Mouse (Mus musculus) kidney, postnatal 0 days (tissue): ENCODE data around the gene Galnt12. TPM values are rescaled to one million over a fixed set of nuclear protein-coding genes. Genes with fewer than 3 reads are reported as not detected.

Experiments used
- ATAC-seq: fragments of 200-750 bp; cut with Nextera tagmentation; replicated peaks from 2 replicates; pipeline ENCODE4 v1.8.0; 2017; ENCODE audit warnings: low read depth, moderate number of reproducible peaks, moderate TSS enrichment, moderate library complexity; ENCODE audit not compliant: low FRiP score
- DNase-seq: peaks from one replicate; pipeline ENCODE4 v3.0.0-alpha.2; 2016; ENCODE audit warnings: low spot score
- H3K27ac ChIP-seq: fragments of 300-500 bp; sonication (generic); 2 replicates; pipeline ENCODE4 v1.5.1; 2014; ENCODE audit warnings: mild to moderate bottlenecking
- H3K27me3 ChIP-seq: fragments of 300-500 bp; sonication (generic); 2 replicates; pipeline ENCODE4 v1.6.1; 2014; ENCODE audit warnings: low read length, mixed read lengths; ENCODE audit not compliant: insufficient read depth
- H3K36me3 ChIP-seq: fragments of 300-500 bp; sonication (generic); 2 replicates; pipeline ENCODE4 v1.6.1; 2014; ENCODE audit warnings: low read length, mixed read lengths; ENCODE audit not compliant: insufficient read depth
- H3K4me1 ChIP-seq: fragments of 300-500 bp; sonication (generic); replicated peaks from 2 replicates; pipeline ENCODE4 v1.6.1; 2014; ENCODE audit warnings: antibody characterized with exemption, low read length, mixed read lengths; ENCODE audit not compliant: insufficient read depth
- H3K4me2 ChIP-seq: fragments of 300-500 bp; sonication (generic); 2 replicates; pipeline ENCODE4 v1.6.1; 2014; ENCODE audit warnings: mild to moderate bottlenecking, low read length, moderate library complexity, mixed read lengths
- H3K4me3 ChIP-seq: fragments of 300-500 bp; sonication (generic); replicated peaks from 2 replicates; pipeline ENCODE4 v1.5.1; 2014; ENCODE audit warnings: low read depth, low read length
- H3K9ac ChIP-seq: fragments of 300-500 bp; sonication (generic); 2 replicates; pipeline ENCODE4 v1.6.1; 2014; ENCODE audit warnings: low read depth, low read length
- H3K9me3 ChIP-seq: fragments of 300-500 bp; sonication (generic); replicated peaks from 2 replicates; pipeline ENCODE4 v1.6.1; 2016; ENCODE audit warnings: low read length, inconsistent platforms, mixed read lengths
- CTCF ChIP-seq: IDR thresholded peaks from 2 replicates; pipeline ENCODE4 v1.5.1; 2016; ENCODE audit warnings: antibody characterized with exemption, low read depth, mild to moderate bottlenecking, moderate library complexity
- WGBS: fragments of 180-500 bp; shearing (Covaris S2); extraction: QIAGEN DNeasy Blood & Tissue Kit; methylation state at CpG from one replicate; pipeline ENCODE4 v1.1.7; 2014; 5-methylcytosine and 5-hydroxymethylcytosine counted together
- polyA plus RNA-seq: library from polyadenylated mRNA; unstranded; fragments of >200 nt; fragmentation: Nextera tagmentation; extraction: Ambion mirVana; gene quantifications from 2 replicates; pipeline ENCODE4 v1.2.1, GENCODE M21; 2015

Gene Galnt12
- polyA plus RNA-seq, 1 experiment from 2014 or later = 11.2 TPM

DNA sequence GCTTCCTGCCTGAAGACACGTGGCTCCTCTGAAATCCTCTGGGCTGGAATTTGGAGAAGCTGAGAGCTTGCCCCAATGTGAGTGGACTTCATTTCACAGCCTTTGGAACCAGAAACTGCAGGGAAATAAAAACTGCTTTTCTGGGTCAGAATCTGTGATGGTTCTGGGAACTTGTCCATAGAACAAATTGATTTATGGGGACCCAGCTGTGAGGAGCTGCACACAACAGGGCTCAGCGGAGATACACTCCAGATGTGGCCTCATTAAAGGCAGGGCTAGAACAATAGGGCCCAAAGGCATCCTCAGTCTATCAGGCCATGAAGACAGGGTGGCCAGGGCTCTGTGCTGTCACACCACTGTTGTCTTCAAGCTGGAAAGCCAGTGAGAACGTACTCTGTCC is 40.7 kb downstream of the Galnt12 start:
- no peaks in the 10 kb centered on the region for H3K27me3 ChIP-seq
- no peak overlapping the region for H3K4me2 ChIP-seq
- DNase-seq (peak; percentile 83), ATAC-seq (peak; percentile 63)
- H3K4me3 ChIP-seq = no peak overlapping the region
- WGBS = 47% methylated on average over 3 of the region's 3 CpGs
- H3K4me1 ChIP-seq = peaks cover 5% of the 10 kb centered on the region; the same call in 1 of the 2 replicates
- TF ChIP-seq CTCF = no peak
- H3K27ac ChIP-seq = peak overlapping the region; percentile 70
- no peaks in the 10 kb centered on the region for H3K36me3 ChIP-seq
- H3K9me3 ChIP-seq = no peaks in the 10 kb centered on the region
- H3K9ac ChIP-seq = no peak overlapping the region

DNA sequence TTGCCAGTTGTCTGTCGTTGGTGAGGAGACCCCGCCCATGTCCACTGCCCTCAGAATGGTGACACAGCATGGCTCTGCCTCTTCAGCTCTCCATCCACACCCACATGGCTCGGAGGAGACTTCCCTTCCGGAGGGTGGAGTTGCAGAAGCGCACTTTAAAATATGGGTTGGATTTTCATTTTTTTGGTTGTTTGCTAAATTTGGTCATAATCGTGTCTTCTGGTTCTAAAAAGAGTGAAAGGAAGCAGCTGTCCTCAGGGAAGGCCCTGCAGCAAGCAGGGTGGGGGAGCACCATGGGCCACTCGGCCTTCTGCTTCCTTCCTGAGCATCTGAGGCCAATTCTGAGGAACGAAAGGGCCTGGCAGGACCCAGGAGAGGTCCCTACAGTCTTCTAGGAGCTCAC is 45.0 kb downstream of the Galnt12 start:
- no peak overlapping the region for H3K9ac ChIP-seq

DNA sequence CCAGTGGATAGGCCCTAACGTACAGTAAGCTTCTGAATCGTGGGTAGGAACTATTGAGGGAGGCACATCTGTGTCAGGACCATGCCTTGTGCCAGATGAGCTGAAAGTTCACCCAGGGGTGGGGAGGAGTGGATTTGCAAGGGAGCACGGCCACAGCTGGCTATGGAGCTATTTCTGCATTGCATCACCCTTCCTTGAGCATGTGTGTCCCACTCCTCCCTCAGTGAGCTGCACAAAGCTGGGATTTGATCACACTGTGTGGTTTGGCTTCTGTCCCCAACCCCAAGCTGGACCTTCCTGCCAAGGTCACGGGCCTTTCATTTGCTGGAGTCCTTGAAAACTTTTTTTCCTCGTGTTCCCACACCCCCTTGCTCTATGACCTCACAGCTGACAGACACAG is 45.8 kb downstream of the Galnt12 start:
- Histone ChIP-seq H3K36me3 (no peaks in the 10 kb centered on the region), H3K4me3 (no peak overlapping the region), H3K27ac (peak overlapping the region; percentile 66; the same call in 1 of the 2 replicates), H3K9ac (no peak overlapping the region), H3K9me3 (no peaks in the 10 kb centered on the region), H3K27me3 (no peaks in the 10 kb centered on the region), H3K4me1 (peaks cover 11% of the 10 kb centered on the region; the same call in 1 of the 2 replicates), H3K4me2 (no peak overlapping the region)
- WGBS = 59% methylated on average over 5 of the region's 5 CpGs
- ATAC-seq = no peak
- TF ChIP-seq CTCF = no peak
- no peak for DNase-seq

More for the DNA sequence above, 45.0 kb downstream of the Galnt12 start:
- no peaks in the 10 kb centered on the region for H3K27me3 ChIP-seq
- WGBS = 57% methylated on average over 8 of the region's 8 CpGs
- H3K4me1 ChIP-seq = peaks cover 11% of the 10 kb centered on the region; the same call in 1 of the 2 replicates
- peak overlapping the region; percentile 66; the same call in 1 of the 2 replicates for H3K27ac ChIP-seq
- TF ChIP-seq CTCF = no peak
- DNase-seq (peak; percentile 90), ATAC-seq (no peak; the same call in 1 of the 2 replicates)
- H3K4me3 ChIP-seq = no peak overlapping the region
- no peak overlapping the region for H3K4me2 ChIP-seq
- H3K36me3 ChIP-seq = no peaks in the 10 kb centered on the region
- no peaks in the 10 kb centered on the region for H3K9me3 ChIP-seq

DNA sequence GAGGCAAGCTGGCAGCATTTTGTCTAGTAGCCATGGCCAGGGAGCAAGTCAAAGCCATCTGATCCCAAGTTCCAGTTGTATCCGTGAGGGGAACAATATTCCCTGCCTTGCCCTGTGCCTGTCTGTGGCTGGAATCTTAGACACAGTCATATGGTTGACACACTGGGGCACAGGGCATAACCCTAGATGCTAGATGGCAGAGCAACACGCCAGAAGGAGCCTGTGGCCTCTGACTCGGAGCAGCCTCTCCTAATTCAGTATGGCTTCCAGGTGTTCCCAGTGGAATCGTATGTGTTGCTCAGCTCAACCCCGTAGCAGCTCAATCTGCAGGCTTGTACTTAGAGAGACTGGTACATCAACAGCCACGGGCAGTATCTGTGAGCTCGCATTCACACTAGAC is 46.7 kb downstream of the Galnt12 start:
- peak overlapping the region; percentile 27; the same call in 1 of the 2 replicates for H3K27ac ChIP-seq

DNA sequence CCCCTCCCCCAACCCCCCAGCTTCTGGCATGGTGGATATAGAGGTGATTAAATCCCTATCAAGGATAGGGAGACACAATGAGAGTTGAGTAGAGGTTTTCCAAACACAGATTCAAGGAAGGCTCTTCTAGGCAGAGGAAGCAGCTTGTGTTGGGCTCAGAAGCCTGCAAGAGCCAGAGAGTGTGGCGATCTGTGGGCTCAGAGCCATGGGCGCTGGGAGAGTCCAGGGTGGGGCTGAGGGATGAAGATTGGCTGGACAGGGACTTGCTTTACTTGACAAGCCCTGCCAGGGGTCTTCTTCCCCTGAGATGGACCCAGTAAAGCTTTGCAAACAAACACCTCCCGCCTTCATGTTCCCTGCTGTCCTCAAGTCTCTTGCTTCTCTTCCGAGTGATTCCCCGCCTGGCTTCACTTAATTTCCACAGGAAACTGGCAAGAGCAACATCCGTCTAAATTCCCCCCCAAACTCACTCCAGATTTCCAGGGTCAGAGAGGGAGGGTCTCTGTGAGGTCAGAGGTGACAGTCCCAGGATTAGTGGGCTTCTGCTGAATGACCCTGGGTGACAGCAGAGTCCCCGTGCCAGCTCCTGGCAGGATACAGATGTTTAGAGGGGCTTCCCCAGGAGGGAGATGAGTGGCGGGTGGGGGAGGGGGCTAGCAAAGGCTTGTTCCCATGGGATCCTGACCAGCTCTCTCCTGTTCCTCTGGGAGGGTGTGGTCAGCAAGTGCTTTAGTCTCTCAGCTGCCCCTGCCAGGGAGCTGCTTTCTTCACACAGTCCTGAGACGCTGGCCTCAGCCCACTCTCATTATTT is 47.5 kb downstream of the Galnt12 start:
- ATAC-seq = peak; percentile 57

More for the DNA sequence above, 46.7 kb downstream of the Galnt12 start:
- Histone ChIP-seq H3K4me1 (peaks cover 11% of the 10 kb centered on the region; the same call in 1 of the 2 replicates), H3K9me3 (no peaks in the 10 kb centered on the region), H3K4me3 (no peak overlapping the region), H3K9ac (no peak overlapping the region), H3K36me3 (no peaks in the 10 kb centered on the region), H3K4me2 (no peak overlapping the region), H3K27me3 (no peaks in the 10 kb centered on the region)
- ATAC-seq (no peak), DNase-seq (no peak)
- 77% methylated on average over 7 of the region's 7 CpGs for WGBS
- TF ChIP-seq CTCF = no peak

DNA sequence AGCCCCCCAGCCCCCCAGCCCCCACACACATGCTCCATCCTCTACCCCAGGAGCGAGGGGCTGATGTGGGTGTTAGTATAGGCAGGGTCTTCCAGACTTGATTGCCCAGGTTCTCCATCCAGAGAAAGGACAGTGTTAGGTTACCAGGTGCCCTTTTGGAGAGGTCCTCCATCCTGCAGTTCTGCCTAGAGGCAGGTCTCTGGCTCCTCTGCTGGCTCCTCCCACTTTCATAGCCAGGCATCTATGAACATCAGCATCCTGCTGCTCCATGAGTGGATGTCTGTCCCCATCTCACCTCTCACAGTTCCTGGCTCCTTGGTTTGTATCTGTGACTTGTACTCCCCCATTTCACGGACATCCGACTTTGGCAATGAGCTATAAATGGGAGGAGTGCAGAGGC is 48.6 kb downstream of the Galnt12 start:
- Histone ChIP-seq H3K4me3 (no peak overlapping the region), H3K9me3 (no peaks in the 10 kb centered on the region), H3K4me2 (no peak overlapping the region), H3K27ac (no peak overlapping the region), H3K9ac (no peak overlapping the region), H3K36me3 (no peaks in the 10 kb centered on the region), H3K27me3 (no peaks in the 10 kb centered on the region), H3K4me1 (peaks cover 11% of the 10 kb centered on the region; the same call in 1 of the 2 replicates)
- no peak for TF ChIP-seq CTCF
- ATAC-seq (no peak), DNase-seq (no peak)
- WGBS = 61% methylated on average over 3 of the region's 3 CpGs

More for the DNA sequence above, 47.5 kb downstream of the Galnt12 start:
- peaks cover 11% of the 10 kb centered on the region; the same call in 1 of the 2 replicates for H3K4me1 ChIP-seq
- 38% methylated on average over 9 of the region's 9 CpGs for WGBS
- H3K4me3 ChIP-seq = no peak overlapping the region
- peak overlapping the region; percentile 27 for H3K27ac ChIP-seq
- no peaks in the 10 kb centered on the region for H3K36me3 ChIP-seq
- H3K9ac ChIP-seq = no peak overlapping the region
- H3K4me2 ChIP-seq = no peak overlapping the region
- DNase-seq = peak; percentile 64
- H3K27me3 ChIP-seq = no peaks in the 10 kb centered on the region
- H3K9me3 ChIP-seq = no peaks in the 10 kb centered on the region
- no peak for TF ChIP-seq CTCF
